Mouse (Mus musculus): ENCODE measurements around the gene Coq10b. TPM values are rescaled to one million over a fixed set of nuclear protein-coding genes. Genes with fewer than 3 reads are reported as not detected.

Coq10b gene
- total RNA-seq (2023), result 10 to 100 TPM; 53.0 to 60.8 TPM

GRCm38 (mm10) chr1:55052355-55052953 is at the start of gene Coq10b:
TSS of gene Coq10b (plus strand) at chr1:55052770.

DNA sequence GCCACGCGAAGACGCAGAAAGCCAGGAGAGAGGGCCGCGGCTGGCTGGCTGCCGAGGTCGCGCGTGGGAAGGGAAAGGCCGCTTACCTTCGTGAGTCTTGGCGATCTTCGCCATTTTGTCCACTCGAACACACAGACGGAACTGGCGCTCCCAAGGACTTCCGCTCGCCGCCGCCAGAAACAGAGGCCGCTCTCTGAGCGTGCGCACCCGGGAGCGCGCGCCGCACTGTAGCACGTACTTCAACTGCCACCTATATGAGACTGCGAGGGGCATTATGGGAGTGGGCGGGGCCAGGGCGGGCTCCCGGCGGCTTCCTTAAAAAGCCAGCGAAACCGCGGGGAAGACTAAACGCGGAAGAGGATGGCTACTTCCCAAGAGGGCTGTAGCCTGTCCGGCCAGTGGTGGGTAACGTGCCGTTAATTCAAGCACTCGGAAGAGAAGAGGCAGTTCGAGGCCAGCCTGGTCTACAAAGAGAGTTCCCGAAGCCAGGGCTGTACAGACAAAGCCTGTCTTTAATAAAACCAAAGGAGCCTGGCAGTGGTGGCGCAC is 25.2 kb upstream of the Coq10b start, which contains the start of gene Sf3b1:
Gene Sf3b1 (minus strand): TSS at position 229 of the 549 bp plus-strand sequence.

GRCm38 (mm10) chr1:55087932-55088610 is 35.5 kb downstream of the Coq10b start, which contains the start of the genes Hspe1 and Hspd1:
TSS of gene Hspe1 (plus strand) at chr1:55088132.
TSS of gene Hspd1 (minus strand) at chr1:55088243.

Other genes with a start within 250 kb of the Coq10b start
- gene Ankrd44, start 126.4 kb upstream of the Coq10b start, total RNA-seq (2023), result 100 to 1,000 TPM; 430 to 437 TPM
- 100 to 1,000 TPM; 427 to 448 TPM for gene Sf3b1, start 25.3 kb upstream of the Coq10b start, total RNA-seq (2023)
- 100 to 1,000 TPM; 123 to 139 TPM for gene Hspe1, start 35.4 kb downstream of the Coq10b start, total RNA-seq (2023)
- 100 to 1,000 TPM in 1 of 2 experiments, 10 to 100 TPM in 1; 92.1 to 151 TPM for gene Hspd1, start 35.5 kb downstream of the Coq10b start, total RNA-seq (2023)
- 10 to 100 TPM; 80.0 to 86.2 TPM for gene Mob4, start 78.5 kb downstream of the Coq10b start, total RNA-seq (2023)
- gene Rftn2, start 174.0 kb downstream of the Coq10b start, total RNA-seq (2023), result 10 to 100 TPM; 11.0 to 11.3 TPM
- gene Mars2, start 184.4 kb downstream of the Coq10b start, total RNA-seq (2023), result 10 to 100 TPM; 13.4 to 15.6 TPM

All from B cell, adult 67 days (primary cell).